Mouse (Mus musculus): ENCODE measurements around the gene Kazn.
A peak's percentile ranks its signal among the peaks of the same experiment; 100 is the strongest.

Kazn gene

GRCm38 (mm10) chr4:142165363-142165762, 73.8 kb downstream of the Kazn start:
- no peak for DNase-seq (ENCODE audit: low read depth, low spot score)

DNA sequence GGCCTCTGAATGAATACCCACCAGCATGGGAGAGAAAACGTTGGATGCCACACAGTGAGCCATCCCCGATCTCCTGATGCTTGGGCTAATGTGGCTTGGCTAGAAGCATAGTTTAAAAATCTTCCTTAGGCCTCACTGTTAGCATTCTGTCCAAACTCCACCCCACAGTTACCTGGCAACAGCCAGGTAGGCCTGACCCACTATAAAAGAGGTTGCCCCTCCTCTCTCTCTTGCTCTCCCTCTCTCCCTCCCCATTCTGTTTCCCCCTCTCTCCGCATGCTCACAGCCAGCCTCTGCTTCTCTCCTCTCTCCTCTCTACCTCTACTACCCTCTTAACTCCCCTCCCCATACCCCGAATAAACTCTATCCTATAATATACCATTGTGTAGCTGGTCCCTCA, 74.8 kb downstream of the Kazn start:
- DNase-seq (ENCODE audit: low read depth, low spot score) = no peak

DNA sequence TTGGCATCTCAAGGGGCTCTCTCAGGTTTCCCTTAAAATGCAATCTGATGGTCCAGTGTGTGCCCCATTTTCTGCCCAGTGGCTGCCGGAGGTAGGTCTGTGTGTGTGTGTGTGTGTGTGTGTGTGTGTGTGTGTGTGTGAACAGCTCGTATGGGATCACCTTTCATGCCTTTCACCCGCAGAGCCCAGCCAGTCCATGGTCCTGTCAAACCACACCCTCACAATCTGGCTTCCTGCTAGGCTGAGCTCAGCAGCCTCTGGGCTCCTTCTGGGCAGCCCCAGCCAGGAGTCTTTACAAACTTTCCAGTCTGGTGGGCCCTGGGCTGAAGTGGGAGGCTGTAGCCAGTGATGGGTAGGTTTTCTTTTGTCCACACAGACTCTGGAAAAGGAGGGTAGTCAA, 75.3 kb downstream of the Kazn start:
- DNase-seq (ENCODE audit: low read depth, low spot score) = no peak

- DNase-seq (ENCODE audit: low read depth, low spot score) = no peak
Measured at GRCm38 (mm10) chr4:142162729-142163128, 76.5 kb downstream of the Kazn start.

- DNase-seq (ENCODE audit: low read depth, low spot score) = no peak
Measured at GRCm38 (mm10) chr4:142162102-142162501, 77.1 kb downstream of the Kazn start.

- DNase-seq (ENCODE audit: low read depth, low spot score) = no peak
Measured at GRCm38 (mm10) chr4:142160041-142160440, 79.2 kb downstream of the Kazn start.

GRCm38 (mm10) chr4:142156506-142156905, 82.7 kb downstream of the Kazn start:
- DNase-seq (ENCODE audit: low read depth, low spot score) = no peak

DNA sequence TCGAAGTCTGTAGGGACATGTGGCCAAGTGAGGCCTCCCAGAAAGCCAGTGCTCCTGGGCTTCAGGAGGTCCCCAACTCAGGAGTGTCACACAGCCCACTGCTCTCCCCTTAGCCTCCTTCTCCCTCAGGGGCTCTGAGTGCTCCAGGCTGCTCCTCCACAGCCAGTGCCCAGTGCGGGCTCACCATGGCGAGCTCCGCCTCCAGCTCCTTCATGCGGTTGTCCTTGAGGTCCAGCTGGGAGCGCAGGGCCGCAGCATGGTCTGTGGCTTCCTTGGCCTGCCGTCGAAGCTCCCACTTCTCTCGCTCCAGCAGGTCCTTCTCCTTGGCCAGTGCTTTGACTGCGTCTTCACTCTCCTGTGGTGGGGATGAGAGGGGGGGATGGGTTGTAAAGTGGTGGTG, 85.0 kb downstream of the Kazn start:
- DNase-seq (ENCODE audit: low read depth, low spot score) = no peak

DNA sequence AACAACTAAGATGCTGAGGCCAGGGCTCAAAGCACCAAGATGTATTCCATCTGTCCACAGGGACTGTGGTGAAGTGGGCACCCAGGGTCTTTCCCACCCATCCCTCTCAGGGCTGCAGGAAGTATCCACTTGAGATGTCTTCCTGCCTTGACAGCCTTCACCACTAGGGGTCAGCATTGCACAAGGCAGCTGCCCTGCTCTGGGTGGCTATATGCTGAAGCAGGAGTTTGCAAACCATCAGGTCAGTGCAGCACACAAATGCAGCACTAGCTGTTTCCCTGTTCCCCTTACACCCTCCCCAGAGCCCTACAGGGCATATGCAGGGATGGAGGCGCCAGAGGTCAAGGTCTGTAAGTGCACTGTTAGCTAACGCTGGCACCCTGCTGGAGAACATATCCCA, 85.7 kb downstream of the Kazn start:
- DNase-seq (ENCODE audit: low read depth, low spot score) = peak; percentile 51

GRCm38 (mm10) chr4:142152733-142153422, 86.3 kb downstream of the Kazn start:
- DNase-seq (ENCODE audit: low read depth, low spot score) = no peak

DNA sequence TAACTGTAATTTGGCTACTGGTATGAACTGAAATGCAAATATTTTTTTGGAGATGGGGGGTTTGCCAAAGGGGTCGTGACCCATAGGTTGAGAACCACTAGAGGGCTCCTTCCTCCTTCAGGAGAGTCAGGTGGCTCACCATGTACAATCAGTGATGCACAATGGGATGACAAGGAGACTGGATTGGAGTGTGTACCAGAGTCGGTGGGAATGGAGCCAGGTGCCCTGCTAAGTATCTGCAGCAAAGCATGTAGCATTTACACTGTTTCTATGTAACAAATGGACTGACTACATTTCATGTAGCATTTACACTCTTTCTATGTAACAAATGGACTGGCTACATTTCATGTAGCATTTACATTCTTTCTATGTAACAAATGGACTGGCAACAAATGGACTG, 89.1 kb downstream of the Kazn start:
- no peak for DNase-seq (ENCODE audit: low read depth, low spot score)

GRCm38 (mm10) chr4:142149202-142149601, 90.0 kb downstream of the Kazn start:
- DNase-seq (ENCODE audit: low read depth, low spot score) = no peak

DNA sequence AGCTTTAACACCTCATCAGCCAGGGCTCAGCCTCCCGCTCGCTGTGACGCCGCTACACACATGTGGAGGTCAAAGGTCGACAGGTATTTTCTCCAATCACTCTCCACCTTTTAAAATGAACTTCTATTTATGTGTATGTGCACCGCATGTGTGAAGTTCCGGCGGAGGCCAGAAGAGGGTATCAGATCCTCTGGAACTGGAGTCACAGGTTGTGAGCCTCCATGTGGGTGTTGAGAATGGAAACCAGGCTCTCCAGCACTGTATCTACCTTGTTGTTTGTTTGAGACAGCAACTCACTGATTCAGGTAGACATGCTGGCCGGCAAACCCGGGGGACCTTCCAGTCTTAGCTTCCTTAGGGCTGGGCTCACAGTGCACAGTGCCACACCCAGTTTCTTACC, 91.5 kb downstream of the Kazn start:
- DNase-seq (ENCODE audit: low read depth, low spot score) = no peak

GRCm38 (mm10) chr4:142144096-142144495, 95.1 kb downstream of the Kazn start:
- no peak for DNase-seq (ENCODE audit: low read depth, low spot score)

- DNase-seq (ENCODE audit: low read depth, low spot score) = no peak
Measured at GRCm38 (mm10) chr4:142143290-142143689, 95.9 kb downstream of the Kazn start.

DNA sequence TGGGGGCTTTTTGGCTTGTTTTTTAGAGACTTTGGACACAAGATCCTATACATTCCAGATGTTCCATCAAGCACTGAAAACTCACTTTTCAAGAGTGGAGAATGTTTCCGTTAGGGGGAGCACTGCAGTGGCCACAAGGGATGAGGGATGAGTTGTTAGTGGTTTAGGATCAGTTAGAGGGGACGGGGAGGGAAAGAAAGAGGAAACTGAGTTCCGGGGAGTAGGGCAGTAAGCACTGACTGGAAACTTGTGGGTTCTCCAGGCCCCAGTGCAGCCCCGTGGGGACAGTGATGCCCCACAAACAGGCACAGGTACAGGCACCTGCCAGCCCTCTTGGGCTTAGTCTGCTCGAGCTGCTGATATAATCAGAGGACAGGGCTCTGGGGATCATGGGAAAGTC, 99.5 kb downstream of the Kazn start:
- DNase-seq (ENCODE audit: low read depth, low spot score) = no peak

DNA sequence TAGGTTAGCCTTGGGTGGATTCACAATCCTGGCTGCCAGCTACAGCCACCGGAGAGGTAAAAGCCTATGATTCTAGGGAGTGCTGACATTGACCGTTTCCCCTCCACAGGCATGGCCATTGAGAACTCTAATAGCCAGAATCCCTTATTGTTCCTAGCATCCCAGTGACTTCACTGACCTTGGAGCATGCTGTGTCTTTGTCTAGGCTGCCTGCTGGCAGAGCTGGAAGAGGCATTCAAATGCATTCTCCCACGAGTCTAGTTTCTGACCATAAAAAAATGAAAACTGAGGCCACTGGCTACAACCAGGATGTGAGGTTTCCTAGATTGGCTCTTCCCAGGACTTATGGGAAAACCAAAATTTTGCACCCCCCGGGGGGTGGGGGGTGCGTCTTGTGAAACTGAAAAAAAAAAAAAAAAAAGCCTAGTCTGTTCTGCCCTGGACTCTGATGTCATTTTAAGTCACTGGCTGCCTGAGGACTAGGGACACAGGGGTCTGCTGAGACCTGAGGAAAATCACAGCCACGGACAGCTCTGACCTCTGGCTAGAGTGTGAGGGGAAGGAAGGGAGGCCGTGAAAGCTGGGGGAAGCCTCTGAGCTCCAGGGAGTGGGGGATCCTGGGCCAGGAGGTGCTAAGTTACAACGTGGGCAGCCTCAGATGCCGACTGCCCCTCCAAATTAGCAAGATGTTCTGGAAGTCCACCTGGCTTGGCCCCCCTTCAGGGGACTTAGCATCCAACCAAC, 100.7 kb downstream of the Kazn start:
- no peak for DNase-seq (ENCODE audit: low read depth, low spot score)

DNA sequence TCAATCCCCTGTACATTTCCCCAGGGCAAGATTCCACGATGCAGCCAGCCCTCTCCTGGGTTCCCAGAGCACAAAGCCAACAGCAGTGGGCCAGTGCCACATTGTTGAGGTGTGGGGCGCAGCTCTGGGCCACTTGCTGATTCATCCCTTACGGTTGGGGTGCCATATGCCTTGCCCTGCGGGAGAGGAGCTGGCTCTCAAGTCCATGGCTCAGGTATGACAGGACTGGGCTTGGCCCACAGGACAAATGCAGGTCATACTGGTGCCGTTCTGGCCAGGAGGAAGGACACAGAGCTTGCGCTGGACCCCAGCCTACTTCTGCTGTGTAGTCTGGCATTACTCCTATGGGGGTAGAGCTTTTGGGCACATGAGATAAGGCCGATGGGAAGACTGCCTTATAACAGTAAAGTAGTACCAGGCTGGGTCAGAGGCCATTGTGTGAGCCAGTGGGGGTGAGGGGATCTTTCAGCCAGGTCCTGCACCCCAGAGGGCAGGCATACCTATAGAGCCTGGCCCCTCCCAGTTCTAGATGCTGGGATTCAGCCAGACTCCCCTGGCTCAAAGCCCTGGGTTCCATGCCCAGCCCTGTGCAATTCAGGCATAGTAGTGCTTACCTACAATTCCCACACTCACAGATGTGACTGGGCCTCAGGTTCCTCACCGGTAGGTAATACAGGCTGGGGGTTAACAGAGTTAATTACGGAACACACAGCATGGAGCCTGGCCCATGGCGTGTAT, 102.3 kb downstream of the Kazn start:
- no peak for DNase-seq (ENCODE audit: low read depth, low spot score)

DNA sequence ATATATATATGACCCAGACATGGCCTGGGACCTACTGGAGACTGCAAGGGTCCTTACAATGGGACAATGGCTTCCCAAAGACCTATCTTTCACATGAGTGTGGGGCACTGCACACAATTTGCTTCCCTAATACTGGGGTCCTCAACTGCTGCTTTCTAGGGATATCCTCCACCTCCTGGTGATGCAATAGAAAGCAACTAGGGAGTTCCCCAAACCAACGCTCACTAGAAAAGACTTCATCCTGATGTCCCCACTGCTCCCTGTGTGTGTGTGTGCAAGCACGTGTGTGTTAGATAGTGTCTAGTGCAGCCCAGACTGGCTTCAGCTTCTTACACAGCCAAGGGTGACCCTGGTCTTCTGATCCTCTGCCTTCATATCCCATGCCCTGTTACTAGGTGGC, 103.7 kb downstream of the Kazn start:
- no peak for DNase-seq (ENCODE audit: low read depth, low spot score)

- no peak for DNase-seq (ENCODE audit: low read depth, low spot score)
Measured at GRCm38 (mm10) chr4:142130162-142130561, 109.0 kb downstream of the Kazn start.

- no peak for DNase-seq (ENCODE audit: low read depth, low spot score)
Measured at GRCm38 (mm10) chr4:142127275-142127788, 111.9 kb downstream of the Kazn start.

GRCm38 (mm10) chr4:142126641-142127274, 112.4 kb downstream of the Kazn start:
- no peak for DNase-seq (ENCODE audit: low read depth, low spot score)
